Mouse (Mus musculus) midbrain, embryonic 14.5 days (tissue): Measurements from ENCODE around the gene Slc7a8. TPM values are rescaled to one million over a fixed set of nuclear protein-coding genes. Genes with fewer than 3 reads are reported as not detected.

Experiments
- ATAC-seq: fragments of 200-750 bp; cut with Nextera tagmentation; 2 replicates; pipeline ENCODE4 v1.8.0; 2017; ENCODE audit warnings: moderate number of reproducible peaks, moderate library complexity; ENCODE audit not compliant: low FRiP score, low TSS enrichment
- DNase-seq: peaks from one replicate; pipeline ENCODE4 v3.0.0-alpha.2; 2015
- H3K27ac ChIP-seq: fragments of 300-500 bp; sonication (generic); replicated peaks from 2 replicates; pipeline ENCODE4 v1.5.1; 2014; ENCODE audit warnings: mild to moderate bottlenecking, low read depth, low read length, moderate library complexity
- H3K27me3 ChIP-seq: fragments of 300-500 bp; sonication (generic); 2 replicates; pipeline ENCODE4 v1.6.1; 2014; ENCODE audit warnings: low read length, control low read depth, mixed read lengths; ENCODE audit not compliant: control insufficient read depth, insufficient read depth
- H3K36me3 ChIP-seq: fragments of 300-500 bp; sonication (generic); 2 replicates; pipeline ENCODE4 v1.6.1; 2014; ENCODE audit warnings: low read length, control low read depth; ENCODE audit not compliant: control insufficient read depth, insufficient read depth
- H3K4me1 ChIP-seq: fragments of 300-500 bp; sonication (generic); 2 replicates; pipeline ENCODE4 v1.6.1; 2014; ENCODE audit warnings: mild to moderate bottlenecking, antibody characterized with exemption, low read length, control low read depth; ENCODE audit not compliant: control insufficient read depth, insufficient read depth
- H3K4me2 ChIP-seq: fragments of 300-500 bp; sonication (generic); 2 replicates; pipeline ENCODE4 v1.6.1; 2014; ENCODE audit warnings: mild to moderate bottlenecking, low read length, moderate library complexity
- H3K4me3 ChIP-seq: fragments of 300-500 bp; sonication (generic); replicated peaks from 2 replicates; pipeline ENCODE4 v1.5.1; 2014; ENCODE audit warnings: low read depth, low read length
- H3K9ac ChIP-seq: fragments of 300-500 bp; sonication (generic); replicated peaks from 2 replicates; pipeline ENCODE4 v1.6.1; 2014; ENCODE audit warnings: mild to moderate bottlenecking, low read length, moderate library complexity
- H3K9me3 ChIP-seq: fragments of 300-500 bp; sonication (generic); 2 replicates; pipeline ENCODE4 v1.6.1; 2016; ENCODE audit warnings: low read length, control low read depth, mixed read lengths; ENCODE audit not compliant: control insufficient read depth
- WGBS: fragments of 180-500 bp; shearing (Covaris S2); extraction: QIAGEN DNeasy Blood & Tissue Kit; methylation state at CpG from one replicate; pipeline ENCODE4 v1.1.7; 2014; 5-methylcytosine and 5-hydroxymethylcytosine counted together
- polyA plus RNA-seq: library from polyadenylated mRNA; unstranded; fragments of >200 nt; fragmentation: Nextera tagmentation; extraction: Ambion mirVana; gene quantifications from 2 replicates; pipeline ENCODE4 v1.2.1, GENCODE M21; 2014

Gene Slc7a8
- polyA plus RNA-seq, 1 experiment from 2014 or later: 7.6 TPM

DNA sequence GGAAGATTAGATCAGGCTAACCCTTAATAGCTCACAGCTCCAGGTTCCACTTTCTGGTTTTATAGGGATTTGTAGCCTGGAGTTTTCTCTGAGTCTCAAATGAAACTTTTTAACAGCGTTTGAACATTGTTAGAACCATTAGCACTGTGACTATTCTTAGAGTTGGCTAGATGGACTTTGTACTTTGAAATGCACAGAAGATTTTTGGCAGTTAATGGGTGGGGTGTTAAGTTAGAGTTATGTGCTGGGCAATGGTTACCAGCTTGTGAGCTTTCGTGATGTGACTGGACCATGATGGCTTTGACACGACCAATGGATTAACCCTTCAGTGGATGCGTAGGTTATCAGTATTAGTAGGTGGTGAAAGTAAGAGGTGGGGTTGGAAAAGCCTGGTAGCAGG, 24.4 kb upstream of the Slc7a8 start:
- ATAC-seq (no peak), DNase-seq (no peak)
- H3K4me2 ChIP-seq: no peak overlapping the region
- no peaks in the 10 kb centered on the region for H3K4me1 ChIP-seq
- no peak overlapping the region for H3K4me3 ChIP-seq
- H3K27ac ChIP-seq: no peak overlapping the region
- no peaks in the 10 kb centered on the region for H3K36me3 ChIP-seq
- WGBS: 87% methylated on average over 4 of the region's 4 CpGs
- H3K27me3 ChIP-seq: no peaks in the 10 kb centered on the region
- no peaks in the 10 kb centered on the region for H3K9me3 ChIP-seq
- no peak overlapping the region for H3K9ac ChIP-seq

DNA sequence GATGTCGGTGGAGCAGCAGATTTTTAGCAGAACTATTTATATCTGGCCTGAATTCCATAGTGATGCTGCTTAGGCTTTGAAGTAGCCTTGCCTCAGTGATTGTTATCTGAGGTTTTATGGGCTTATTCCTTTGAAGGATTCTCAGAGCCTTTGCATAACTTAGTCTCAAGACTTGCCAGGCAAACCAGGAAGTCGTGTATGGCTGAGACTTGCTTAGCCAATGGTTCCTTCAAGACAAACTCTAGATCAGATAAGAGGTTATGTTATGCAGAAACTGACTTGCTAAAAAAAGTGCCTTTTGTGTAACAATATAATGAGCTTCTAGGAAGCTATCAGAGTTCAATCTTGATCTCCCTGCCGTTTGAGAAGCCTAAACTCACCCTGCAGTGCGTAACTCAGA, 20.7 kb upstream of the Slc7a8 start:
- WGBS: 87% methylated on average over 4 of the region's 4 CpGs
- no peaks in the 10 kb centered on the region for H3K36me3 ChIP-seq
- no peak overlapping the region for H3K9ac ChIP-seq
- no peaks in the 10 kb centered on the region for H3K27me3 ChIP-seq
- ATAC-seq: no peak
- no peak overlapping the region for H3K4me2 ChIP-seq
- DNase-seq: no peak
- no peaks in the 10 kb centered on the region for H3K9me3 ChIP-seq
- no peaks in the 10 kb centered on the region for H3K4me1 ChIP-seq
- no peak overlapping the region for H3K27ac ChIP-seq
- H3K4me3 ChIP-seq: no peak overlapping the region

DNA sequence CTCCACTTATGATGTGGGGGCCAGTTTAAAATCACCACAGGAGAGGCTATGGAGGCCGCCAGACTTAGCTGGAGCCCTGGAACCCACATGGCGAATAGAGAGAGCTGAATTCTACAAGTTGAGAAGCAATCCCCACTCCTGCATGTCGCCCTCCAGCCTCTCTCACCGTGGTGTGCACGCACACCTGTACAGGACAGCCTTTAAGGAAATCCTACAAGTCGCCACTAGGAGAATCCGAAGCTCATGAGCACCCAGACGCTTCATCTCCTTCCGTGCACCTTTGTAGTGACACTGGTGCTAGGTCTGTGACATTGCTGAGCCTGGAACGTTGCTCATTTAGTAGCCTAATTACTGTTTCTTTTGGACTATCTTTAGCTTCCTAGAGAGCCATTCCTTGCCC, 17.9 kb upstream of the Slc7a8 start:
- H3K9me3 ChIP-seq: no peaks in the 10 kb centered on the region
- DNase-seq: no peak
- H3K27me3 ChIP-seq: no peaks in the 10 kb centered on the region
- H3K36me3 ChIP-seq: no peaks in the 10 kb centered on the region
- no peak overlapping the region for H3K4me3 ChIP-seq
- 61% methylated on average over 10 of the region's 10 CpGs for WGBS
- H3K27ac ChIP-seq: no peak overlapping the region
- no peaks in the 10 kb centered on the region for H3K4me1 ChIP-seq
- H3K4me2 ChIP-seq: no peak overlapping the region
- H3K9ac ChIP-seq: no peak overlapping the region
- ATAC-seq: no peak

DNA sequence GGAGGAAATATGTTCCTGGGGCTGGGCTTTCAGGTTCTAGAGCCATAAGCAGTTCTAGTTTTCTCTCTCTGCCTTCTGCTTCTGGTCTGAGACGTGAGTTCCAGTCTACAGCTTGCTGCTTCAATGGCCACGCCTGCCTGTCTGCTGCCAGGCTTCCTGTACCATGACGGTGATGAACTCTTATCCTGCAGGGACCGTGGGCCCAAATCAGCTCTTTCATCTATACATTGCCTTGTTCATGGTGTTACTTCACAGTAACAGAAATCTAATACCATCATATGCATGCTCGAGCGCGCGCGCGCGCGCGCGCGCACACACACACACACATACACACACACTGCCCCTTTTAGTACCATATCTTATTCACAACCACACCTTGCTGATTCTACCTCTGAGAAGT, 15.0 kb upstream of the Slc7a8 start:
- DNase-seq (no peak), ATAC-seq (no peak)
- WGBS: 94% methylated on average over 15 of the region's 15 CpGs
- Histone ChIP-seq H3K4me1 (no peaks in the 10 kb centered on the region), H3K9ac (no peak overlapping the region), H3K9me3 (no peaks in the 10 kb centered on the region), H3K27me3 (no peaks in the 10 kb centered on the region), H3K27ac (no peak overlapping the region), H3K36me3 (no peaks in the 10 kb centered on the region), H3K4me3 (no peak overlapping the region), H3K4me2 (no peak overlapping the region)

DNA sequence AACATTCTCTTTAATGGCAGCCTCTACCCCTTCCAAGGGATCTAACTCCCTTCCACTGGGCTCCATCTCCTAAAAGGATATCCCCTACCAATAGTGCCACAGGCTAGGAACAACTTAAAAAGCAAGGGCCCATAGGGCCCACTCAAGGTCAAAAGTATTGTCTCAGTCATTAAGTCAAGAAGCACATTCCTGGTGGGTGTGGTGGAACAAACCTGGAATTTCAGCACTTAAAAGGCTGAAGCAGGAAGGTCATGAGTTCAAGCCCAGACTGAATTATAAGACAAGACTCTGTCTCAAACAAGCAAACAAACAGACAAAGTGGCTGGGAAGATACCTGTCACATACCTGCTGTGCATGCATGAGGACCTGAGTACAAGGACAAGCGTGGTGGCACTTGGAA, 14.2 kb upstream of the Slc7a8 start:
- WGBS: 76% methylated on average over 1 of the region's 1 CpGs
- Histone ChIP-seq H3K4me3 (no peak overlapping the region), H3K27me3 (no peaks in the 10 kb centered on the region), H3K9ac (no peak overlapping the region), H3K9me3 (no peaks in the 10 kb centered on the region), H3K36me3 (no peaks in the 10 kb centered on the region), H3K27ac (no peak overlapping the region), H3K4me2 (no peak overlapping the region), H3K4me1 (no peaks in the 10 kb centered on the region)
- ATAC-seq: no peak
- DNase-seq: no peak

DNA sequence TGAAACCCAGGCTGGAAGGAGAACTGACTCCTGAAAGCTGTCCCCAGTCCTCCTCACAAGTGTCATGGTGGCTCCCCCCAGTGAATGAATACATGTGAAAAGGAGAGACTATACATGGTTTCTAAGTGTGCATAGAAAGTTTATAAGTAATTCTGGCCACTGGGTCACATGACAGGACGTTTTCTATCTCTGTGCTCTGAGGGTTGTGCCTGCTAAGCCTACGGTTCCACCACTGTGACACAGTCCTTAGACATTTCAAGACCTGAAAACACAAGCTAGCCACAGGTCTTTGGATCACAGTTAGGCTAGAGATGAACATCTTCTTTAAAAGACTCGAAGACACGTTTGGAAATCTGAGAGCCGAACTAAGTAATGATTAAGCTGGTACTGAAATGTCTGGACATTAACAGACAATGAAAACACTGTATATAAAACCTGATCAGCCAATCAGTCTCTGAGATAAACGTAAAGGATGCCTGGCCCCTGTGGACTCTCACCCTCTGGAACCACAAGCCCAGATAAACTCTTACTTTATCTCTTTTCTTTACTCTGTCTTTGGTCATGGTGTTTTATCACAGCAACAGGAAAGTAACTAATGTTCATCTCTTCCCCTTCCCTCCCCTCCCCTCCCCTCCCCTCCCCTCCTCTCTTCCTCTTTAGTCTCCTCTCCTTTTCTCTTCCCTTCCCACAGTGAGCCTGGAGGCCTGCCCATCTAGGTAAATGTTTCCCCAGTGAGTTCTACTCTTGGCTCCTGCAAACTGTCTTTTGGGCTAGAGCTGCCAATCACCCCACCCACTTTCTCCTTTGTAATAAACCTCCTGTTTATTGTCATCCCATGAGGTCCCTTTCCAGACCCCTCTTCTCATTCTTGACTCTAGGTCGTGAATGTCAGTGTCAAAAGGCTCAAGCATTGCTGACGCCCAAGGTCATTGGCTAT, 12.4 kb upstream of the Slc7a8 start:
- Histone ChIP-seq H3K36me3 (no peaks in the 10 kb centered on the region), H3K4me2 (no peak overlapping the region), H3K27me3 (no peaks in the 10 kb centered on the region), H3K9ac (no peak overlapping the region), H3K4me1 (no peaks in the 10 kb centered on the region), H3K9me3 (no peaks in the 10 kb centered on the region), H3K27ac (no peak overlapping the region), H3K4me3 (no peak overlapping the region)
- ATAC-seq: no peak
- DNase-seq: no peak
- whole genome bisulfite sequencing: 83% methylated on average over 8 of the region's 8 CpGs

DNA sequence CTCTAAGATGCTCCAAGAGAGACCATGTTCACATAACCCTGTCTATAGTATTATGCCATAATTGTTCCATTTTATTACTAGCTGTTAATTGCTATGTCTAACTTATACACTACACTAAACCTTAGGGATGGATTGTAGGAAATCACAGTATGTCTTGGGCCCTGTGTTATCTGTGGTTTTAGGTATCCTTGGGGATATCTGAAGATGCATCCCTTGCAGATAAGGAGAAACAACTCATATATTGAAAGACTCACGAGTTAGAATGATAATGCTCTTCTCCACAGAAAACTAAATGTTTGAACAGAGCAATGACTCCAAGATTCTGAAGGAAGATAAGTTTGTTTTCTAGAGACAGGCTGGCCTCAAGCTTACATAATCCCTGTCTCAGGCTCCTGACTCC, 11.6 kb upstream of the Slc7a8 start:
- H3K27ac ChIP-seq: no peak overlapping the region
- WGBS: 83% methylated on average over 1 of the region's 1 CpGs
- no peaks in the 10 kb centered on the region for H3K9me3 ChIP-seq
- no peaks in the 10 kb centered on the region for H3K27me3 ChIP-seq
- no peak for ATAC-seq
- no peak overlapping the region for H3K4me3 ChIP-seq
- H3K4me2 ChIP-seq: no peak overlapping the region
- no peak overlapping the region for H3K9ac ChIP-seq
- no peaks in the 10 kb centered on the region for H3K4me1 ChIP-seq
- DNase-seq: no peak
- H3K36me3 ChIP-seq: no peaks in the 10 kb centered on the region

DNA sequence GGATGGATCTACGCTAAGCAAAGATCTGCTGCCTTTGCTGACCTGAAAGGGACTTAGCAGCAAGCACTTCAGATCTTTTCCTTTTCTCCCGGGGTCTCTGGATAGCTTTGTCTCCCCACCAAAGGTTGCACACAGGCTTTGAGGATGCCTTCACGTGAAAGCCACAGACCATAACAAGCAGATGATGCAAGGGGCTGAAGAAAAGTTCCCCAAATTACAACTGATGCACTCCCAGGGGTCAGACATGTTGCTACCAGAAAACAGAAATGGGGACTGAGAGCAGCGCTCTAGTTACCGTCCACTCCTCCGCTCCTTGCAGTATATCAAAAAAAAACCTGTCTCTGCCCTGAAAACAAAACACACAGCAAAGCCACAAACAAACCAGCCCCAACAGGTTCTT, 10.4 kb upstream of the Slc7a8 start:
- no peaks in the 10 kb centered on the region for H3K27me3 ChIP-seq
- H3K36me3 ChIP-seq: no peaks in the 10 kb centered on the region
- ATAC-seq: no peak
- no peak overlapping the region for H3K9ac ChIP-seq
- H3K4me3 ChIP-seq: no peak overlapping the region
- no peak overlapping the region for H3K27ac ChIP-seq
- H3K4me2 ChIP-seq: no peak overlapping the region
- no peaks in the 10 kb centered on the region for H3K9me3 ChIP-seq
- no peak for DNase-seq
- WGBS: 73% methylated on average over 6 of the region's 6 CpGs
- H3K4me1 ChIP-seq: no peaks in the 10 kb centered on the region

DNA sequence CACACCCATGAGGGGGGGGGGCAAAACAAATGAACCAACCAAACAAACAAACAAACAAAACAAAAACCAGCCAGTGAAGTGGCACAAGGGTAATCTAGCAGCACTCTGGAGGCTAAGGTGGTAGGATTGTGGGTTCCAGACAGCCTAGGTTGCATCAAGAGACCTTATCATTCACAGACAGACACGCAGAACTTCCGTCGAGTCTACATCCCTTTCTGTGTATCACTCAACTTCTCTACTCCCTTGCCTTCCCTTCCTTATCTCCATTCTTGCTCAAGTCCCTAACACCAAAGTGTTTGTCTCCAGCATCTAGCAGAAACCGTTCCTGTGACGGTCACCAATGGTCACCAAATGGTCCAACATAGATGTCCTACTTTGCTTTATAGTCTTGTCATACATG, 6.5 kb upstream of the Slc7a8 start:
- WGBS: 95% methylated on average over 5 of the region's 5 CpGs

More for the DNA sequence above, 6.5 kb upstream of the Slc7a8 start:
- H3K27me3 ChIP-seq: no peaks in the 10 kb centered on the region
- no peak overlapping the region for H3K9ac ChIP-seq
- no peaks in the 10 kb centered on the region for H3K36me3 ChIP-seq
- ATAC-seq: no peak
- H3K27ac ChIP-seq: no peak overlapping the region
- H3K4me3 ChIP-seq: no peak overlapping the region
- H3K4me2 ChIP-seq: no peak overlapping the region
- H3K9me3 ChIP-seq: no peaks in the 10 kb centered on the region
- no peaks in the 10 kb centered on the region for H3K4me1 ChIP-seq
- DNase-seq: no peak
